Mouse (Mus musculus) activated CD4-positive, CD25-positive, alpha-beta regulatory T cell, adult 9 weeks (primary cell): Measurements from ENCODE around the gene Rxfp2. TPM values are rescaled to one million over a fixed set of nuclear protein-coding genes. Genes with fewer than 3 reads are reported as not detected.

Experiments used
- polyA plus RNA-seq: library from polyadenylated mRNA; unstranded; fragments of 100-300 nt; shearing (Covaris generic); gene quantifications from one replicate; pipeline ENCODE4 v1.2.1, GENCODE M21; 2017

The Rxfp2 gene
- not detected for polyA plus RNA-seq

GRCm38 (mm10) chr5:150018656-150019055, at the start of gene Rxfp2:
TSS of gene Rxfp2 (plus strand) at chr5:150018675.

DNA sequence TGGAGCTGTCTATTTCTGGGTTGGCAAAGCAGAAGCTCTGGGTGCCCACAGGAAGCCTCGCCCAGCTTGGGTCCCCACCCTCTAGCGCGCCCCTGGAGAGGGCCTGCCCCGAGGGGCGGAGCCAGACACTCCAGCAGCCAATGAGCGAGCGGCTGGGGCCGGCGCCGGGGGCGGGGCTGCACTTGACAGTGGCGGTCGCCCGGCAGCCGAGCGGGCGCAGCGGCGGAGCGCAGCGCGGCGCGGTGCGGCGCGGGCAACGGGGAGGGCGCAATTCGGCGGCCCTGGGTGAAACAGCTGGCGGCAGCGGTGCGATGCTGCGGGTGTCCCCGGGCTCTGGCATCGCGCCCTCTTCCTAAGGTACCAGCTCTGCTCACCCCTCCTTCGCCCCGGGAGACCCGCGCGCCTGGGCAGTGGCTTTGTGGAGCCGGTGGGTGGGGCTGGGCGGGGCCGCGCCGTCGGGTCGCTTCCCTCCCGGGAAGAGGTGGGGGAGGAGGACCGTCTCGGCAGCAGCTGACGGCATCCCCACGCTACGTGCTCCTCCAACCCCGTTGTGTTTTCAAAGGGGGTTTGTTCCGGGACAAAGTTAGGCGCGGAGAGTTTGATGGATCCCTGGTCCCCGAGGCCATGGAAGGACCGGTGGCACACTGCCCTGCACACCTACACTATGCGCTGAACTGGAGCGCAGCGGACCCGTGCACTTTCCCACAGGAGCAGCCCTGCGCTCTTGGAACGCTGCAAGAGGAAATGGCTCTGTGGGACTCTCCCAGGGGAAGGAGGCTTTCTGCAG, 100.2 kb downstream of the Rxfp2 start, which contains the start of gene Fry:
TSS of gene Fry (plus strand) at position 191 of the 787 bp plus-strand sequence.

Other genes with a start within 250 kb of the Rxfp2 start
- gene Fry, start 100.0 kb downstream of the Rxfp2 start, polyA plus RNA-seq = 10.3 TPM